Mouse (Mus musculus) heart, adult 2 months (tissue): ENCODE data around the gene Pheta2.

ENCODE experiments used
- CTCF ChIP-seq: fragments of 200-600 bp; IDR thresholded peaks from 2 replicates; pipeline ENCODE4 v1.8.1; 2022; ENCODE audit warnings: antibody characterized with exemption, mild to moderate bottlenecking, moderate library complexity
- POLR2A ChIP-seq: fragments of 200-500 bp; IDR thresholded peaks from 2 replicates; pipeline ENCODE4 v1.6.1; 2011; ENCODE audit warnings: mild to moderate bottlenecking, low read depth, low read length, control low read depth; ENCODE audit not compliant: insufficient read depth

GRCm38 (mm10) chr15:82343368-82344287, 4.9 kb downstream of the Pheta2 start:
- TF ChIP-seq POLR2A (no peak), CTCF (no peak)
